29 mouse cellular contexts compared by ENCODE assay signal in genomic region chr1:83120312-83120711, GRCm38 (mm10). TPM values are rescaled to one million over a fixed set of nuclear protein-coding genes. Genes with fewer than 3 reads are reported as not detected.
"Had no signal": no experiment of that assay in that cellular context is flagged by ENCODE, and none has a peak within 500 bp of the region (broad histone marks: within the 10 kb centered on the region; RNA-seq: fewer than 3 reads in every experiment).

No protein-coding gene starts in this region.

- H3K4me2 ChIP-seq: limb, embryonic 13.5 days; liver, embryonic 12.5 days; liver, embryonic 15.5 days; lung, embryonic 15.5 days; midbrain, embryonic 12.5 days; midbrain, embryonic 15.5 days; neural tube, embryonic 13.5 days; stomach, embryonic 15.5 days had no signal

- H3K36me3 ChIP-seq: limb, embryonic 10.5 days; limb, embryonic 13.5 days; liver, embryonic 12.5 days; liver, embryonic 15.5 days; lung, embryonic 15.5 days; midbrain, embryonic 12.5 days; midbrain, embryonic 15.5 days; neural tube, embryonic 13.5 days; stomach, embryonic 15.5 days had no signal

- DNase-seq: kidney, postnatal 25 days; layer of hippocampus, adult 9-11 months; liver; lung, adult 18-20 months; lung, postnatal 10 days; lung, postnatal 4 days; retina, postnatal 1 day; right cerebral cortex, postnatal 25 days; spleen, adult 18-20 months; thymus, postnatal 25 days had no signal

- ATAC-seq: liver, embryonic 12.5 days; midbrain, embryonic 15.5 days had no signal

- H3K9me3 ChIP-seq: limb, embryonic 10.5 days; limb, embryonic 13.5 days; liver, embryonic 12.5 days; liver, embryonic 15.5 days; lung, embryonic 15.5 days; midbrain, embryonic 12.5 days; midbrain, embryonic 15.5 days; neural tube, embryonic 13.5 days; stomach, embryonic 15.5 days had no signal

- H3K9ac ChIP-seq: limb, embryonic 13.5 days; liver, embryonic 12.5 days; liver, embryonic 15.5 days; lung, embryonic 15.5 days; midbrain, embryonic 12.5 days; midbrain, embryonic 15.5 days; neural tube, embryonic 13.5 days; stomach, embryonic 15.5 days had no signal

- H3K27me3 ChIP-seq: limb, embryonic 13.5 days; liver, embryonic 12.5 days; liver, embryonic 15.5 days; lung, embryonic 15.5 days; midbrain, embryonic 12.5 days; midbrain, embryonic 15.5 days; neural tube, embryonic 13.5 days; stomach, embryonic 15.5 days had no signal

- H3K27ac ChIP-seq: kidney, postnatal 0 days; layer of hippocampus, adult 2 months; limb, embryonic 10.5 days; limb, embryonic 13.5 days; liver, embryonic 12.5 days; liver, embryonic 15.5 days; lung, embryonic 15.5 days; midbrain, embryonic 12.5 days; midbrain, embryonic 15.5 days; neural tube, embryonic 13.5 days; stomach, embryonic 15.5 days had no signal

- H3K4me3 ChIP-seq: layer of hippocampus, adult 2 months; limb, embryonic 10.5 days; limb, embryonic 13.5 days; liver, embryonic 12.5 days; liver, embryonic 15.5 days; lung, embryonic 15.5 days; midbrain, embryonic 12.5 days; midbrain, embryonic 15.5 days; neural tube, embryonic 13.5 days; stomach, embryonic 15.5 days had no signal

- H3K4me1 ChIP-seq: limb, embryonic 10.5 days; limb, embryonic 13.5 days; liver, embryonic 12.5 days; liver, embryonic 15.5 days; lung, embryonic 15.5 days; midbrain, embryonic 12.5 days; midbrain, embryonic 15.5 days; neural tube, embryonic 13.5 days; stomach, embryonic 15.5 days had no signal

RNA-seq across cellular contexts. Expression of gene Ccl20, which starts 3.7 kb away (rescaled TPM):
- total RNA-seq: layer of hippocampus, adult 2 months; layer of hippocampus, postnatal 25 days; left cerebral cortex, adult 18-20 months; left cerebral cortex, postnatal 25 days; megakaryocyte, adult 5-6 weeks; neutrophil, adult 5-6 weeks had no signal
- polyA plus RNA-seq: limb, embryonic 10.5 days; limb, embryonic 13.5 days; liver, embryonic 15.5 days; lung, embryonic 15.5 days; midbrain, embryonic 12.5 days; midbrain, embryonic 15.5 days; neural tube, embryonic 13.5 days; urinary bladder, adult 2 months had no signal

RNA-seq across cellular contexts. Expression of gene Daw1, which starts 39.2 kb away (rescaled TPM):
- total RNA-seq: megakaryocyte, adult 5-6 weeks; neutrophil, adult 5-6 weeks had no signal
- polyA plus RNA-seq: large intestine, adult 2 months; limb, embryonic 10.5 days; liver, embryonic 12.5 days; liver, embryonic 15.5 days; midbrain, embryonic 12.5 days had no signal

RNA-seq across cellular contexts. Expression of gene Krtap28-13, which starts 59.6 kb away (rescaled TPM):
- total RNA-seq: layer of hippocampus, adult 2 months; layer of hippocampus, postnatal 25 days; left cerebral cortex, adult 18-20 months; left cerebral cortex, postnatal 25 days; megakaryocyte, adult 5-6 weeks; neutrophil, adult 5-6 weeks had no signal
- polyA plus RNA-seq: kidney, postnatal 0 days; large intestine, adult 2 months; limb, embryonic 10.5 days; limb, embryonic 13.5 days; liver, embryonic 12.5 days; liver, embryonic 15.5 days; lung, embryonic 15.5 days; midbrain, embryonic 12.5 days; midbrain, embryonic 15.5 days; neural tube, embryonic 13.5 days; stomach, embryonic 15.5 days; thymus, postnatal 0 days; urinary bladder, adult 2 months had no signal
